Mouse (Mus musculus) midbrain, embryonic 13.5 days (tissue): ENCODE measurements around the gene 2210016L21Rik. TPM values are rescaled to one million over a fixed set of nuclear protein-coding genes. Genes with fewer than 3 reads are reported as not detected.
"Not testable (repeated sequence)": the region's sequence is repeated elsewhere in the genome, so short reads cannot be mapped to it uniquely, and the experiment has no call there.

Experiments used
- ATAC-seq: fragments of 200-750 bp; cut with Nextera tagmentation; 2 replicates; pipeline ENCODE4 v1.8.0; 2017; ENCODE audit warnings: mild to moderate bottlenecking, moderate TSS enrichment, moderate library complexity
- H3K27ac ChIP-seq: fragments of 300-500 bp; sonication (generic); 2 replicates; pipeline ENCODE4 v1.5.1; 2015; ENCODE audit warnings: inconsistent platforms, mild to moderate bottlenecking, moderate library complexity
- H3K27me3 ChIP-seq: fragments of 300-500 bp; sonication (generic); 2 replicates; pipeline ENCODE4 v1.6.1; 2015; ENCODE audit warnings: mild to moderate bottlenecking, inconsistent platforms
- H3K36me3 ChIP-seq: fragments of 300-500 bp; sonication (generic); 2 replicates; pipeline ENCODE4 v1.6.1; 2015; ENCODE audit warnings: mild to moderate bottlenecking, inconsistent platforms
- H3K4me1 ChIP-seq: fragments of 300-500 bp; sonication (generic); replicated peaks from 2 replicates; pipeline ENCODE4 v1.6.1; 2015; ENCODE audit warnings: inconsistent platforms
- H3K4me2 ChIP-seq: fragments of 300-500 bp; sonication (generic); replicated peaks from 2 replicates; pipeline ENCODE4 v1.6.1; 2015; ENCODE audit warnings: moderate library complexity, mild to moderate bottlenecking, inconsistent platforms
- H3K4me3 ChIP-seq: fragments of 300-500 bp; sonication (generic); replicated peaks from 2 replicates; pipeline ENCODE4 v1.5.1; 2015; ENCODE audit warnings: mild to moderate bottlenecking, inconsistent platforms
- H3K9ac ChIP-seq: fragments of 300-500 bp; sonication (generic); replicated peaks from 2 replicates; pipeline ENCODE4 v1.6.1; 2015; ENCODE audit warnings: mild to moderate bottlenecking, inconsistent platforms
- H3K9me3 ChIP-seq: fragments of 300-500 bp; sonication (generic); 2 replicates; pipeline ENCODE4 v1.6.1; 2016; ENCODE audit warnings: mild to moderate bottlenecking, inconsistent platforms
- WGBS: fragments of 180-500 bp; shearing (Covaris S2); methylation state at CpG from one replicate; pipeline ENCODE4 v1.1.7; 2015; 5-methylcytosine and 5-hydroxymethylcytosine counted together
- polyA plus RNA-seq: library from polyadenylated mRNA; unstranded; fragments of >200 nt; fragmentation: Nextera tagmentation; extraction: Ambion mirVana; gene quantifications from 2 replicates; pipeline ENCODE4 v1.2.1, GENCODE M21; 2015

2210016L21Rik gene
- polyA plus RNA-seq, 1 experiment from 2014 or later: 87.9 TPM

GRCm38 (mm10) chr5:114921551-114922365 is 20.2 kb upstream of the 2210016L21Rik start:
- H3K27ac ChIP-seq: no peak overlapping the region
- no peak for ATAC-seq
- no peaks in the 10 kb centered on the region for H3K36me3 ChIP-seq
- no peak overlapping the region for H3K4me3 ChIP-seq
- peaks cover 12% of the 10 kb centered on the region; the same call in 1 of the 2 replicates for H3K4me1 ChIP-seq
- 80% methylated on average over 19 of the region's 19 CpGs for WGBS
- no peak overlapping the region for H3K9ac ChIP-seq
- H3K9me3 ChIP-seq: no peaks in the 10 kb centered on the region
- no peaks in the 10 kb centered on the region for H3K27me3 ChIP-seq
- no peak overlapping the region for H3K4me2 ChIP-seq

- Histone ChIP-seq H3K27ac (no peak overlapping the region), H3K36me3 (no peaks in the 10 kb centered on the region), H3K27me3 (no peaks in the 10 kb centered on the region), H3K4me2 (no peak overlapping the region), H3K4me1 (peaks cover 12% of the 10 kb centered on the region; the same call in 1 of the 2 replicates), H3K9ac (no peak overlapping the region), H3K9me3 (no peaks in the 10 kb centered on the region), H3K4me3 (no peak overlapping the region)
- 63% methylated on average over 10 of the region's 10 CpGs for WGBS
- ATAC-seq: no peak; the same call in 1 of the 2 replicates
These were observed 19.6 kb upstream of the 2210016L21Rik start for GRCm38 (mm10) chr5:114922366-114922731.

- no peaks in the 10 kb centered on the region for H3K27me3 ChIP-seq
- H3K9ac ChIP-seq: no peak within 1 kb of the TSS
- H3K4me2 ChIP-seq: no peak within 1 kb of the TSS
- H3K9me3 ChIP-seq: no peaks in the 10 kb centered on the region
- 53% methylated on average over 15 of the region's 15 CpGs for WGBS
- H3K27ac ChIP-seq: no peak within 1 kb of the TSS
- ATAC-seq: no peak
- H3K36me3 ChIP-seq: no peaks in the 10 kb centered on the region
- no peak within 1 kb of the TSS for H3K4me3 ChIP-seq
- H3K4me1 ChIP-seq: peaks cover 12% of the 10 kb centered on the region; the same call in 1 of the 2 replicates
These were observed 18.9 kb upstream of the 2210016L21Rik start, which contains the start of gene Oasl1 for GRCm38 (mm10) chr5:114922998-114923473. Oasl1 (plus strand) TSS chr5:114923240.

- WGBS: 42% methylated on average over 1 of the region's 1 CpGs
- Histone ChIP-seq H3K27me3 (no peaks in the 10 kb centered on the region), H3K27ac (no peak overlapping the region), H3K9ac (no peak overlapping the region), H3K4me1 (peaks cover 12% of the 10 kb centered on the region; the same call in 1 of the 2 replicates), H3K4me2 (no peak overlapping the region), H3K4me3 (no peak overlapping the region), H3K36me3 (no peaks in the 10 kb centered on the region), H3K9me3 (no peaks in the 10 kb centered on the region)
- no peak for ATAC-seq
These were observed 15.7 kb upstream of the 2210016L21Rik start for GRCm38 (mm10) chr5:114926153-114926684.

- ATAC-seq: no peak
- Histone ChIP-seq H3K4me2 (no peak overlapping the region), H3K27ac (no peak overlapping the region), H3K9me3 (no peaks in the 10 kb centered on the region), H3K27me3 (no peaks in the 10 kb centered on the region), H3K9ac (no peak overlapping the region), H3K4me1 (peaks cover 12% of the 10 kb centered on the region; the same call in 1 of the 2 replicates), H3K4me3 (no peak overlapping the region), H3K36me3 (no peaks in the 10 kb centered on the region)
- WGBS: 62% methylated on average over 9 of the region's 9 CpGs
These were observed 15.2 kb upstream of the 2210016L21Rik start for GRCm38 (mm10) chr5:114926753-114927152.

DNA sequence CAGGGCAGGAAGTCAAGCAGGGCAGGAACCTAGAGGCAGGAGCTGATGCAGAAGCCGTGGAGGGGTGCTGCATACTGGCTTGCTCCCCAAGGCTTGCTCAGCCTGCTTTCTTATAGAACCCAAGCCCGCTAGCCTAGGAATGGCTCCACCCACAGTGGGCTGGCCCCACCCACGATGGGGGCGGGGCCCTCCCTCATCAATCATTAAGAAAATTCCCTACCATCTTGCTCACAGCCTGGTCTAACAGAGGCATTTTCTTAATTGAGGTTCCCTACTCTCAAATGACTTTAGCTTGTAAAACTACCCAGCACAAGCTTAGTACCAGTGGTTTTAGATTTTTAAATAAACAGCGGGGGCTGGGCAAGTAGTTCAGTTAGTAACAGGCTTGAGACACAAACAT is 10.3 kb upstream of the 2210016L21Rik start:
- no peak for ATAC-seq
- Histone ChIP-seq H3K27ac (no peak overlapping the region), H3K27me3 (no peaks in the 10 kb centered on the region), H3K4me3 (no peak overlapping the region), H3K9me3 (no peaks in the 10 kb centered on the region), H3K9ac (no peak overlapping the region), H3K36me3 (no peaks in the 10 kb centered on the region), H3K4me2 (no peak overlapping the region), H3K4me1 (peaks cover 6% of the 10 kb centered on the region)
- WGBS: 67% methylated on average over 5 of the region's 5 CpGs

DNA sequence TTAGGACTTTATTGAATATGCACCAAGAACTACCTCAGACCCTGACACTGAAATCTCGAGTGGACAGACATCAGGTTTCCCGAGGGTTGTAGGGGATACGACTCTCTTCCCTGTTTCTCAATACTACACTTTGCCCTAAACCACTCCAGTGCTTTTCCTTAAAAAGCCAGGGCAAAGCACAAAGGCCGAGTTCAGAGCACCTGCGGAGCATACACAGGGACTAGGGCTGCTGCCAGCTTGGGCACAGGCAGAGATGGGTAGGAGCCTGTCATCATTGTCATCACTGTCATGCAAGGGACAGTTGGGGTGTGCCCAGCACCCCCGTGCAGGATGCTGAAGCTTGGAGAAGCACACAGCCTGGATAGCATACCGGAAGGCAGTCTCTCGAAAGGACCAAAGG is 8.8 kb upstream of the 2210016L21Rik start:
- Histone ChIP-seq H3K9ac (no peak overlapping the region), H3K9me3 (no peaks in the 10 kb centered on the region), H3K27ac (no peak overlapping the region), H3K4me3 (no peak overlapping the region), H3K36me3 (no peaks in the 10 kb centered on the region), H3K4me1 (peaks cover 6% of the 10 kb centered on the region), H3K27me3 (no peaks in the 10 kb centered on the region), H3K4me2 (no peak overlapping the region)
- WGBS: 83% methylated on average over 8 of the region's 8 CpGs
- no peak for ATAC-seq

DNA sequence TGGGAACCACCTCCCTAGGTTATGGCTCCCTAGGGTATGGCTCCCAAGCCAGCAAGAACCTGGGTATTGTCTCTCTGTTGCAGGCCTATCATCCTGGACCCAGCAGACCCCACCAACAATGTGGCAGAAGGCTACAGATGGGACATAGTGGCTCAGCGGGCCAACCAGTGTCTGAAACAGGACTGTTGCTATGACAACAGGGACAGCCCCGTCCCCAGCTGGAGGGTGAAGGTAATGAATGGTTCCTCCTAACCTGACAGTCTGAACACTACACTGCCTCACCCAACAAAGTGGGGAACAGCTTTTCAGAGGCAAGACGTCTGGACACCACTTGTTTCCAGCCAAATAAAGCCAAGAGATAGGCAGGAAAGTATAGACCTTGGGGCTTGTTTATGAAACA is 6.1 kb upstream of the 2210016L21Rik start:
- Histone ChIP-seq H3K27ac (no peak overlapping the region), H3K9me3 (no peaks in the 10 kb centered on the region), H3K9ac (no peak overlapping the region), H3K27me3 (no peaks in the 10 kb centered on the region), H3K4me3 (no peak overlapping the region), H3K4me1 (peaks cover 6% of the 10 kb centered on the region), H3K4me2 (no peak overlapping the region), H3K36me3 (no peaks in the 10 kb centered on the region)
- no peak for ATAC-seq
- WGBS: 21% methylated on average over 3 of the region's 3 CpGs

DNA sequence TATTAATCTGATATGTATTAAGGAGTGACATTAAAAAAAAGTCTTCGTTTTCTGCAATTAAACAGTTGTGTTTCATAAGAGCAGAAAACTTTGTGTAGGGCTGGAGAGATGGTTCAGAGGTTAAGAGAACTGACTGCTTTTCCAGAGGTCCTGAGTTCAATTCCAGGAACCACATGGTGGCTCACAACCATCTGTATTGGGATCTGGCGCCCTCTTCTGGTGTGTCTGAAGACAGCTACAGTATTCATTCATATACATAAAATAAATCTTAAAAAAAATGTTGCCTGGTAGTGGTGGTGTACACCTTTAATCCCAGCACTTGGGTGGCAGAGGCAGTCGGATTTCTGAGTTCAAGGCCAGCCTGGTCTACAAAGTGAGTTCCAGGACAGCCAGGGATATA is 820 bp upstream of the 2210016L21Rik start:
- WGBS: 52% methylated on average over 3 of the region's 3 CpGs
- H3K4me2 ChIP-seq: peak overlapping the region; percentile 88; the same call in 1 of the 2 replicates

GRCm38 (mm10) chr5:114942766-114943130 is 790 bp downstream of the 2210016L21Rik start:
- no peak for ATAC-seq
- Histone ChIP-seq H3K27ac (peak overlapping the region; percentile 91), H3K4me1 (peaks cover 18% of the 10 kb centered on the region), H3K27me3 (no peaks in the 10 kb centered on the region), H3K4me3 (peak overlapping the region; percentile 93), H3K9ac (peak overlapping the region; percentile 91), H3K4me2 (peak overlapping the region; percentile 88), H3K9me3 (no peaks in the 10 kb centered on the region), H3K36me3 (peaks cover 22% of the 10 kb centered on the region)
- WGBS: 37% methylated on average over 4 of the region's 4 CpGs

More for the DNA sequence above, 820 bp upstream of the 2210016L21Rik start:
- not testable (repeated sequence) for H3K36me3 ChIP-seq, H3K9me3 ChIP-seq, ATAC-seq, H3K27me3 ChIP-seq, H3K4me3 ChIP-seq, H3K9ac ChIP-seq, H3K27ac ChIP-seq
- H3K4me1 ChIP-seq: peaks cover 18% of the 10 kb centered on the region

DNA sequence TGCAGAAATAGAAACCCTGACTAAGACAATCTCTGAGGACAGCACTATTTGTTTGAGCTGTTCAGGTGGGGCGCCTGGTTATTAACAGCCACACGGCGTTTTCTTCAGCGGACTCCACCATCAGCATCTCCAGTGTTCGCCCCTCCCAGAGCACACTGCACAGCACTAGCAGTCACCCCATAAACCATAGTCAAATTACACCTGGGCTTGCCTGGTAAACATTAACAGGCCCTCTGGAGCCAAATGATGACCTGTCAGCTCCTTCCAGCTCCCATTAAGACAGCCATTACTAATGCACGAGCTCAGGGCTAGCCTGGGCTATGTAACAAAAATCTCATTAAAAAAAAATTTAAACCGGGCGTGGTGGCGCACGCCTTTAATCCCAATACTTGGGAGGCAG is 3.1 kb downstream of the 2210016L21Rik start:
- no peak overlapping the region for H3K4me2 ChIP-seq
- no peak overlapping the region for H3K27ac ChIP-seq
- no peak overlapping the region for H3K4me3 ChIP-seq
- ATAC-seq: no peak
- 97% methylated on average over 10 of the region's 10 CpGs for WGBS
- no peaks in the 10 kb centered on the region for H3K9me3 ChIP-seq
- no peaks in the 10 kb centered on the region for H3K27me3 ChIP-seq
- H3K36me3 ChIP-seq: peaks cover 45% of the 10 kb centered on the region
- H3K4me1 ChIP-seq: peaks cover 30% of the 10 kb centered on the region
- H3K9ac ChIP-seq: no peak overlapping the region

- peaks cover 46% of the 10 kb centered on the region for H3K36me3 ChIP-seq
- 0 out of 2 replicates have a peak overlapping the region, but pooled peaks have one; percentile 36 for H3K27ac ChIP-seq
- peaks cover 12% of the 10 kb centered on the region for H3K4me1 ChIP-seq
- no peaks in the 10 kb centered on the region for H3K27me3 ChIP-seq
- H3K9ac ChIP-seq: no peak overlapping the region
- no peak overlapping the region for H3K4me3 ChIP-seq
- ATAC-seq: no peak
- WGBS: 83% methylated on average over 6 of the region's 6 CpGs
- no peaks in the 10 kb centered on the region for H3K9me3 ChIP-seq
- H3K4me2 ChIP-seq: no peak overlapping the region
These were observed 6.9 kb downstream of the 2210016L21Rik start for GRCm38 (mm10) chr5:114948891-114949290.
